Mouse (Mus musculus) megakaryocyte, embryonic 14.5 days (primary cell): Measurements from ENCODE around the gene Nin.

Experiments used
- FLI1 ChIP-seq: IDR thresholded peaks from 2 replicates; pipeline ENCODE4 v1.6.1; 2012; ENCODE audit warnings: low read length, inconsistent platforms, mixed read lengths
- GATA1 ChIP-seq: IDR thresholded peaks from 3 replicates; pipeline ENCODE4 v1.6.1; 2012; ENCODE audit warnings: mixed read lengths, low read length, inconsistent platforms, borderline replicate concordance

GRCm38 (mm10) chr12:69965644-69966043 is 147.9 kb downstream of the Nin start:
- TF ChIP-seq FLI1 = no peak
- TF ChIP-seq GATA1 = no peak
